ENCODE assay signal across 30 mouse cellular contexts in the genomic region with DNA sequence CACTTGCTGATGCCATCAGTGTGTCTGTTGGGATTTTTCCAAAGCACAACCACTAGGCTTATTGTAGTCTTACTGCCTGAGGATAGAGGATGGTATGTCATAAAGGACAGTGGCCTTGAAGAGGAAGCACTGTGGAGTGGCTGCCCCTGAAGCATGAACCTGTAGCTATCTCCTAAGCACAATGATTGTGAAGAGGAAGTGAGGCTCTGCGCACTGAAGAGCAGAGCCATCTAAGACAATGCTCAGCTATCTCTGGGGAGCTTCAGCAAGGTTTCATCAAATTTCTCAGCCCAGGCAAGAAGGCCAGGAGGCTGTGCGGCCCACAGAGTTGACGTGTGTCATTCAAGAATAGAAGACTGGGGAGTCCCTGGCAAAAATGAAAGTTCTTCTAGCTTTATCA.
DNase-seq lines count a peak whose midpoint lies in the region; ATAC-seq and TF ChIP-seq lines count a peak whose summit lies in the region.
"Had no signal": no experiment of that assay in that cellular context is flagged by ENCODE, and none has a peak within 500 bp of the region (broad histone marks: within the 10 kb centered on the region; RNA-seq: fewer than 3 reads in every experiment).

No protein-coding gene starts in this region.

- H3K4me1 ChIP-seq in hindbrain, embryonic 16.5 days (ENCODE audit: control insufficient read depth, insufficient read depth, low read depth, low read length) = no peaks in the 10 kb centered on the region
- no peaks in the 10 kb centered on the region for H3K4me1 ChIP-seq in hindbrain, postnatal 0 days (ENCODE audit: insufficient read depth, low read length)
- H3K4me1 ChIP-seq in kidney, embryonic 15.5 days = no peaks in the 10 kb centered on the region
- H3K4me1 ChIP-seq: heart, embryonic 15.5 days; hindbrain, embryonic 15.5 days; liver, embryonic 13.5 days; lung, embryonic 15.5 days; midbrain, embryonic 13.5 days; neural tube, embryonic 12.5 days had no signal

- 98% methylated on average over 3 of the region's 3 CpGs for whole genome bisulfite sequencing in hindbrain, embryonic 16.5 days
- WGBS in hindbrain, postnatal 0 days = 89% methylated on average over 3 of the region's 3 CpGs
- 90% methylated on average over 3 of the region's 3 CpGs for WGBS in kidney, embryonic 15.5 days

- H3K9me3 ChIP-seq in hindbrain, embryonic 16.5 days (ENCODE audit: control insufficient read depth, low read length) = no peaks in the 10 kb centered on the region
- no peaks in the 10 kb centered on the region for H3K9me3 ChIP-seq in hindbrain, postnatal 0 days (ENCODE audit: low read length)
- H3K9me3 ChIP-seq in kidney, embryonic 15.5 days (replicated peaks) = no peaks in the 10 kb centered on the region
- H3K9me3 ChIP-seq: forebrain, embryonic 10.5 days; heart, embryonic 15.5 days; hindbrain, embryonic 15.5 days; limb, embryonic 12.5 days; liver, embryonic 13.5 days; lung, embryonic 15.5 days; midbrain, embryonic 13.5 days; neural tube, embryonic 12.5 days had no signal

- ATAC-seq in neutrophil, adult 5-6 weeks (ENCODE audit: extremely low read depth, insufficient number of reproducible peaks, low FRiP score, poor library complexity, severe bottlenecking) = peak; percentile 93
- ATAC-seq in hindbrain, embryonic 16.5 days = no peak
- ATAC-seq in hindbrain, postnatal 0 days = no peak
- ATAC-seq in kidney, embryonic 15.5 days (replicated peaks; ENCODE audit: low FRiP score) = no peak
- ATAC-seq: forebrain, embryonic 16.5 days; intestine, embryonic 16.5 days; midbrain, embryonic 13.5 days had no signal

- H3K4me3 ChIP-seq in hindbrain, embryonic 16.5 days (ENCODE audit: low read length) = no peak overlapping the region
- H3K4me3 ChIP-seq in hindbrain, postnatal 0 days (ENCODE audit: low read length) = no peak overlapping the region
- H3K4me3 ChIP-seq in kidney, embryonic 15.5 days (replicated peaks) = no peak overlapping the region
- H3K4me3 ChIP-seq: forebrain, embryonic 10.5 days; heart, embryonic 15.5 days; hindbrain, embryonic 15.5 days; layer of hippocampus, adult 2 months; limb, embryonic 12.5 days; liver, embryonic 13.5 days; lung, embryonic 15.5 days; midbrain, embryonic 13.5 days; neural tube, embryonic 12.5 days had no signal

- no peak overlapping the region for H3K4me2 ChIP-seq in hindbrain, embryonic 16.5 days (ENCODE audit: low read length)
- no peak overlapping the region for H3K4me2 ChIP-seq in hindbrain, postnatal 0 days (ENCODE audit: low read depth, low read length)
- H3K4me2 ChIP-seq in kidney, embryonic 15.5 days = no peak overlapping the region
- H3K4me2 ChIP-seq: heart, embryonic 15.5 days; hindbrain, embryonic 15.5 days; limb, embryonic 12.5 days; liver, embryonic 13.5 days; lung, embryonic 15.5 days; midbrain, embryonic 13.5 days; neural tube, embryonic 12.5 days had no signal

- peak; percentile 26 for DNase-seq in lung, postnatal 36 days
- no peak for DNase-seq in lung, adult 18-20 months
- DNase-seq in MEL-GATA-1-ER (ENCODE audit: extremely low read depth, low read depth) = peak; percentile 80
- DNase-seq in hindbrain, postnatal 0 days (ENCODE audit: low spot score) = no peak
- DNase-seq: adrenal gland, adult 8-10 months; cerebellum, adult 11-12 months; cerebellum, postnatal 10 days; gastrocnemius, postnatal 25 days; heart, postnatal 4 days; kidney, adult 9 months; kidney, postnatal 25 days; layer of hippocampus, postnatal 36 days; liver, embryonic 13.5 days; retina, postnatal 1 day; right cerebral cortex, postnatal 25 days; thymus, adult 2 months had no signal

- H3K36me3 ChIP-seq in hindbrain, embryonic 16.5 days (ENCODE audit: control insufficient read depth, insufficient read depth, low read length) = no peaks in the 10 kb centered on the region
- H3K36me3 ChIP-seq in hindbrain, postnatal 0 days (ENCODE audit: insufficient read depth, low read length) = no peaks in the 10 kb centered on the region
- no peaks in the 10 kb centered on the region for H3K36me3 ChIP-seq in kidney, embryonic 15.5 days
- H3K36me3 ChIP-seq: forebrain, embryonic 10.5 days; heart, embryonic 15.5 days; hindbrain, embryonic 15.5 days; limb, embryonic 12.5 days; liver, embryonic 13.5 days; lung, embryonic 15.5 days; midbrain, embryonic 13.5 days; neural tube, embryonic 12.5 days had no signal

- H3K27me3 ChIP-seq in hindbrain, embryonic 16.5 days (replicated peaks; ENCODE audit: control insufficient read depth, insufficient read depth, low read length) = no peaks in the 10 kb centered on the region
- no peaks in the 10 kb centered on the region for H3K27me3 ChIP-seq in hindbrain, postnatal 0 days (ENCODE audit: insufficient read depth, low read length)
- H3K27me3 ChIP-seq in kidney, embryonic 15.5 days = no peaks in the 10 kb centered on the region
- H3K27me3 ChIP-seq: heart, embryonic 15.5 days; hindbrain, embryonic 15.5 days; limb, embryonic 12.5 days; liver, embryonic 13.5 days; lung, embryonic 15.5 days; midbrain, embryonic 13.5 days; neural tube, embryonic 12.5 days had no signal

- TF ChIP-seq CTCF in hindbrain, postnatal 0 days (IDR thresholded peaks at IDR 0.05; ENCODE audit: low read depth) = no peak

- H3K9ac ChIP-seq in hindbrain, embryonic 16.5 days (ENCODE audit: low read depth, low read length) = no peak overlapping the region
- no peak overlapping the region for H3K9ac ChIP-seq in hindbrain, postnatal 0 days (replicated peaks; ENCODE audit: low read length)
- H3K9ac ChIP-seq in kidney, embryonic 15.5 days = no peak overlapping the region
- H3K9ac ChIP-seq: heart, embryonic 15.5 days; hindbrain, embryonic 15.5 days; limb, embryonic 12.5 days; liver, embryonic 13.5 days; lung, embryonic 15.5 days; midbrain, embryonic 13.5 days; neural tube, embryonic 12.5 days had no signal

- no peak overlapping the region for H3K27ac ChIP-seq in hindbrain, embryonic 16.5 days (ENCODE audit: low read depth, low read length)
- H3K27ac ChIP-seq in hindbrain, postnatal 0 days = no peak overlapping the region
- no peak overlapping the region for H3K27ac ChIP-seq in kidney, embryonic 15.5 days
- H3K27ac ChIP-seq: forebrain, embryonic 10.5 days; heart, embryonic 15.5 days; hindbrain, embryonic 15.5 days; layer of hippocampus, adult 2 months; limb, embryonic 12.5 days; liver, embryonic 13.5 days; lung, embryonic 15.5 days; midbrain, embryonic 13.5 days; neural tube, embryonic 12.5 days; stomach, postnatal 0 days had no signal

Comparison
In these comparisons a context has a peak if more than half of its experiments do, and no peak if none do; other contexts are left out.
1. DNase-seq: peak in lung, postnatal 36 days (single experiment) and MEL-GATA-1-ER (single experiment); none in lung, adult 18-20 months (0 of 2) and hindbrain, postnatal 0 days (single experiment).